Mouse (Mus musculus) spleen, embryonic (tissue): Measurements from ENCODE around the gene Slc8b1.

Source experiments
- CTCF ChIA-PET: fragments of 350-600 bp; sonication (Branson Sonifier 250); formaldehyde crosslinking; loops from one replicate; lab custom pipeline; 2022; lab: Charles Lee

Slc8b1 gene

DNA sequence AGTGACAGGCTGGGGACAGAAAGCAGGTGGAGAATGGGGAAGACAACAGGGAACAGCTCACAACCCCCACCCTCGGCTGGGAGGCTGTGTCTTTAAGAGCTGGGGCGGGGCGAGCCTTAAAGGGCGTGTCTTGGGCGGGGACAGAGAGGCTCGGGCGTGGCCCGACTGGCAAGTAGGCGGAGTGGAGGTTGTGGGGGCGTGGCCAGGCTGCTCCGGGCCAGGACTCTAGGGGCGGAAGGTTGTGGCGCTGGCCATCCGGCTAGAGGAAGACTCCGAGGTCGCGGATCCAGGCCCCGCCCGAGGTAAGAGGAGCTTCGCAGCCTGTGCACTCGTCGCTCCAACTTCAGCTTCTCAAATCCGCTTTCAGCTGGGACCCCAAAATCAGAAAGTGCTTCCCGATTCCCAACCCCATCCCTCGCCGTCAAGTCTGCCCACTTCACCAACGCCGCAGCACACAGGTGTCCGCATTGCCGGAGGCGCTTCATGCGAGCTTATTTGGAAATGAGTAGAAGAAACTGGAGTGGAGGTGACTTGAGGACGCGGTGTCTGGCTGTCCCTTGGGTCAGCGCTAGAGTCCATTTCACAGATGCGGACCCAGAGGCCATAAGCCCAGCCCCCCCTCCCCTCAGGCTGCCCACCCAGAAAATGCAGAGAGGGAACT is at the start of gene Slc8b1:
Gene Slc8b1 (plus strand): TSS at position 187 of the 661 bp plus-strand sequence.
- CTCF ChIA-PET: interaction anchor here (0.6 to 1.2 kb wide), 4 partner anchors 74 to 177 kb away, joined by 3 to 16 read pairs (median 3); partner anchors contain the start of genes Ddx54 and Rita1

DNA sequence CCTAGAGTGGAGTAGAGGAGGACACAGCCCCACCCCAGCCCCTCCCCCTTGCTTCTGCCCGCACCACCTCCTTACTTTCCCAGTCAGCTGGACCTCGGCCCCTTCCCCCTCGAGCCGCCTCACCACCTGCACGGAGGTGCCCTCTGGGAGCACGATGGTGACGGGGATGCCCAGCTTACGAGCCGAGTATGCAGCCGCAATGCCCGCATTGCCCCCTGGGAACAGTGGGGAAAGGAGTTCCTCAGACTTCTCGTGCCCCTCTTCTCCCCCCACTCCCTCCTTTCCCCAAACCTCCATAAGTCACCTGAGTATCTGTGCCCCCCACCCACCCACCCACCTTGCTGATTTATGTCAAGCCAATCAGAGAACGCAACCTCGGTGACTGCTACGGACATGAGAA is 49.1 kb upstream of the Slc8b1 start:
- CTCF ChIA-PET: no interaction called here

DNA sequence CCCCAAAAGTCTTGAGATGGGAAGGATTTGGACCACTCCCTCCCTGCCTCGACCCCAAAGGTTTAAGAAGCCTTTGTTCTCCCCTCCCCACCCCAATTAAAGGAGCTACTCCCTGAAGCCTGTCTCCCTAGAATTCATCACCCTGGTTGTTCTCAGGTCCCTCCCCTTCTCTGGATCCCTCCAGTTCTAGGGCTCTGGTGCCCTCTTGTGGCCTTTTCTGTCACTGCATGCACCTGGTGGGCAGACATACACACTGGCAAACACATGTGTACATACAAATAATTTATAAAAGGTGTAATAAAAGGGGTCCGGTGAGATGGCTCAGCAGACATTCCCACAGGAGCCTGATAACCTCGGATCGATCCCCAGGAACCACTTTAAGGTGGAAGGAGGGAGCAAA is 46.6 kb upstream of the Slc8b1 start:
- CTCF ChIA-PET: no interaction called here

DNA sequence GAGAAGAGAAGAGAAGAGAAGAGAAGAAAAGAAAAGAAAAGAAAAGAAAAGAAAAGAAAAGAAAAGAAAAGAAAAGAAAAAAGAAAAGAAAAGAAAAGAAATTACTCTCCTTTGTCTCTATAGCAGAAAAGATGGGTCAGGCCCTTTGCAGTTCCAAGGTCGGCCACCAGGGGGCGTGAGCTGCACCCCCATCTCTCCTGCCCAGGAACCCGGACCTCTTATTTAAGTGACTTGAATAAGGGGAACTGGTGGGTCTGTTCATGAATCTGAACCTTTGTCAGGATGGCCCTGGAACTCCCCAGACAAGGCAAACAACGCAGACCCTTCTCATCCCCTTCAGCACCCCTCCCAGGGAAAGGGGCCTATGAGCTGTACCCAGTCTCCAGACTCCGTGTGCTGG is 45.9 kb upstream of the Slc8b1 start:
- CTCF ChIA-PET: no interaction called here

DNA sequence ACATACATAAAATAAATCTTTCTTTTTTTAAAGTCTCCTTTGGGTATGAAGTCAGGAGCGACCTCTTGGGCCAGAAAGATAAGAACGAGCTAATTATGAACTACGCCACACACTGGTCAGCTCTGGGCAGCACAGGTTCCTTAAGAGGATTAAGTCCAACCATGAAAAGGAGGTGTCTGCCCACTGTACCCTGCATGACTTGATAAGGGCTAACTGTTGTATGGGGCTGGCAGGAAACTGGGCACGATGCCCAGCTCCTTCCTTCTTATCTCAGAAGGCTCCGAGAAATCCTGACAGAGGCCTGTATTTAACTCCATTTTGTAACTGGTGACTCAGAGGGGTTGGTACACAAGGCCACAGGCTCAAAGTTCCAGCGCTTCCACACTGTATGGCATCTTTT is 45.1 kb upstream of the Slc8b1 start:
- CTCF ChIA-PET: interaction anchor here (0.6 kb wide), 1 partner anchor 27 kb away, joined by 3 read pairs; no protein-coding TSS in a partner anchor

DNA sequence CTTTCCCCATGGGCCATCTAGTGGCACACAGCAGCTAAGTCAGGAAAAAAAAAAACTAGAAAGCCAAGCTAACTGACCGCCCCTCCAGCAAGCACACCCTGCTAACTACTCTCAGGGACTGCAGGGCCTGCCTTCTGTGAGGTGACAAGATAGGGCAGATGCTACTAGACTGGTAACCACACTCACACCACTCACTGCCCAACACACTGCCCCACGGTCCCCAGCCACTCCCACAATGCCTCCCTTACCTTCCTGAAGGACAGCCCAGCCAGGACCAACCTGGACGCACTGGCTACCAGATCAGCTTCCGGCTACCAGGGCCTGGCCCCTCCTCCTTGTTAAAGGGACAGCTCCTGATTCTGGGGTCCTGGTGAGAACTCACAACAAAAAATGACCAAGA is 43.9 kb upstream of the Slc8b1 start:
- CTCF ChIA-PET: no interaction called here

DNA sequence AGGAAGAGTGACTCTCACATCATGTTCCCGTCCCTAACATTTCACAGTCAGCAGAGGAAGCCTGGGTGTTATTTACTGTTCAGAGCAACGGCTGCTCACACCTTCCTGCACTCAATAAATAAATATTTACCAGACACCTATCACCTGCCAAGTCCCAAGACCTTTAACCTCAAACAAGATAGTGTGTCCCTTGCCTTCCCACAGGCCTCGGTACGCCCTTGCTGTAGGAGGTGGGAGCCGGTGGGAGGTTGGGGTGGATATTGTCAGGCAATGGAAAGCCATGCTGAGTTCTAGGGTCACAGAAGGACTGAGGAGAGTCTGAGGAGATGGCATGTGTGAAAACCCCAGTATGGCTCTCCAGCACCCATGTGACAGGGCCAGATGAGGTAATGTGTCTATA is 42.6 kb upstream of the Slc8b1 start:
- CTCF ChIA-PET: no interaction called here

DNA sequence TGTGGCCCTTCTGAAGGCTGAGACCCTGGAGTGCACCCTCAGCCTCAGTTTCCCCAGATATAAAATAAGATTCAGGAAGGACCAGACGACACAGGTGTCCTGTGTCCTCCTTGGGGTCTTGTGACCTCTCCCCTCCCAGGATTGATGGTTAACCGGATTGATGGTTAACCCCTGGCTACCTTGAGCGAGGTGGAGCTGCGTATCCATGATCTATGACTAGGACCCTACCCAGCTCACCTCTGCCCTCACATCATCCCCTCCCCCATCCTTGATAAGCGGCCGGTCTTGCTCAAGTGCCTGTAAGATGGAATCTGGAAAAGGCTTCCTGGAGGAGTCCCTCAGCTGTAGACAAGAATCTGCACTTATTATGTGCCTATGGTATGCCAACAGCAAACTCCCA is 42.1 kb upstream of the Slc8b1 start:
- CTCF ChIA-PET: no interaction called here

DNA sequence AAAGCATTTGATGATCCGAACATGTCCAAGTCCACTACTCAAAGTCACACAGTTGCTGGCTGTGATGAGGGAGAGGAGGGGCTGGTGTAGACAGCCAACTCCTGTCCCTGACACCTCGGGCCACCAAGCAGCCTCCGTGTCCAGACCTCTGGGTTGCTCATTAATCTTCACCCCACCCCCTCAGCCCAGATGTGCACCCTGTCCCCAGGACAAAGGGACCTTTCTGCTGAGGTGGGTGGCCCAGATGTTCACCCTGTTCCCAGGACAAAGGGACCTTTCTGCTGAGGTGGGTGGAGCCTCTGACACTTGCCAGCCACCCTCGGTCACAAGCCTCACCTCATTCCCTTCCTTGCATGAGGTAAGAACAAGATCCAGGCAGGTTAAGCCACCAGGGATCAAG is 39.4 kb upstream of the Slc8b1 start:
- CTCF ChIA-PET: no interaction called here

DNA sequence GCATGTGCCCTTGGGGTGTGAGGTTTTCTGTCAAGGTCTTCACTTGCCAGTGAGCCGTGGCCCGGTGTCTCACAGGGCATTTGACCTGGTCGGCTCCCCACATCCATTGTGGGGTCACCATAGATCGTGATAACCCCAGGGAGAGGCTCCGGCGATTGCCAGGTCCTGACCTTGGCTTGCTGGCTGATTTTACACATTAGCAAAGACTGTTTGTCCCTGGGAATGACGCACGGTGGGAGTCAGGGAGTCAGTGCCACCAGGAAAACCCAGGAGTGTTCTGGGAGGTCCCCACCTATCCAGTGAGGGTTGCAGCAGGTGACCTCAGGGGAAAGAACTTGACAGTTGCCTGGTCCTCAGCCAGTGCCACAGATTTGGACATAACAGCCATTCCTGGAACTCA is 38.2 kb upstream of the Slc8b1 start, which contains the start of gene Sdsl:
Gene Sdsl (minus strand): TSS at position 41 of the 400 bp plus-strand sequence.
- CTCF ChIA-PET: no interaction called here

DNA sequence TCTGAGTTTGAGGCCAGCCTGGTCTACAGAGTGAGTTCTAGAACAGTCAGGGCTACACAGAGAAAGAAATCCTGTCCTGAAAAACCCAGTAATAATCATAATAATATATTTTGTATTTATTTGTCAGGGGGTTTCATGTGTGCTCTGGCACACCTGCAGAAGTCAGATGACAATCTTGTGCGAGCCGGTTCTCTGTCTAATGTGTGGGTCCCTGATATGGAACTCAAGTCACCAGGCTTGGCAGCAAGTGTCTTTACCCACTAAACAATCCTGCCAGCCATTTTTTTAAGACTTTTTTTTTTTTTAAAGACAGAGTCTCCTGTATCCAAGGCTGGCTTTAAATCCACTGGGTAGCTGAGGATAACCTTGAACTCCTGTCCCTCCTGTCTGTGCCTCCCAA is 37.6 kb upstream of the Slc8b1 start:
- CTCF ChIA-PET: no interaction called here

DNA sequence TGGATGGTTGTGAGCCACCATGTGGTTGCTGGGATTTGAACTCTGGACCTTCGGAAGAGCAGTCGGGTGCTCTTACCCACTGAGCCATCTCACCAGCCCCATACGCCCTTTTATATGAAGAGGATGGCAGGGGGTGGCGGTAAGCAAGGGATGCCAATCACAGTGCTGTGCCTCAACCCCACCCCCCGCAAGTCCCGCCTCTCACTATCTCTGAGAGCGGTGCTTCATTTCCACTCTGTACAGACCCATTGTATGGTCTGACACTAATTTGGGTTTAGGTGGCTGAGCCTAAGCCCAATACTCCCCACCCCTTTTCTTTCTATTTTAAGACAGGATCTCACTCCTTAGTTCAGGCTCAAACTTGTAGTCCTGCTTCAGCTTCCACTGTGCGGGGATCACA is 35.1 kb upstream of the Slc8b1 start:
- CTCF ChIA-PET: no interaction called here

DNA sequence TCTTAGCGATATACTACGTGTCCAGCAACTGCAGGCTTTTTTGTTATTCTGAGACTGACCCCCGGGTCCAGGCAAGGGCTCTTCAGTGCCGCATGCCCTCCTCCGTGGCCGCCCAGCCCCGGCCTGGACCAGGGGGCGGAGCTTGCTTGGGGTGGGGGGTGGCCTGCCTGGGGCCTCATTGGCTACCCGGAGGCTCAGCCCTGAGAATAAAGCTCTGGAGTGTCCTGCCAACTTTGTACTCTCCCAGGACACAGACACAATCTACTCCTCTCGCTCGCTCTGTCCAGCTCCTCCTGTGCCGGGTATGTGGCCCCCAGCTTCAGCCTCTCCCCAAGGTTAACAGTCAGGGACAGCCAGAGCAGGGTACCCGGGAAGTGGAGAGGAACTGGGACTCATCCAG is 34.7 kb upstream of the Slc8b1 start, which contains the start of gene Sds:
Gene Sds (plus strand): TSS at position 231 of the 400 bp plus-strand sequence.
- CTCF ChIA-PET: no interaction called here

DNA sequence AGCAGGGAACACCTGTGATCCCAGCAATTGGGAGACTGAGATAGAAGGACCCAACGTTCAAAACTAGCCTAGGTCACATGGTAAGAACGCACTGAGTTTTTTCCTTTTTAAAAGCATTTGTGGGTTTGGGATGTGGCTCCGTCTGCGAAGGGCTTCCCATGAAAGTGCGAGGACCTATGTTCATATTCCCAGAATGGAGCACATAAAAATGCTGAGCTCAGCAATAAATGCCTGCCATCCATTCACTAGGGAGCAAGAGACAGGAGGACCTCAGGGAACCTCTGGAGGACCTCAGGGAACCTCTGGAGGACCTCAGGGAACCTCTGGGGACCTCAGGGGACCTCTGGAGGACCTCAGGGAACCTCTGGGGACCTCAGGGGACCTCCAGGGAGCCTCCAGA is 33.0 kb upstream of the Slc8b1 start:
- CTCF ChIA-PET: no interaction called here

DNA sequence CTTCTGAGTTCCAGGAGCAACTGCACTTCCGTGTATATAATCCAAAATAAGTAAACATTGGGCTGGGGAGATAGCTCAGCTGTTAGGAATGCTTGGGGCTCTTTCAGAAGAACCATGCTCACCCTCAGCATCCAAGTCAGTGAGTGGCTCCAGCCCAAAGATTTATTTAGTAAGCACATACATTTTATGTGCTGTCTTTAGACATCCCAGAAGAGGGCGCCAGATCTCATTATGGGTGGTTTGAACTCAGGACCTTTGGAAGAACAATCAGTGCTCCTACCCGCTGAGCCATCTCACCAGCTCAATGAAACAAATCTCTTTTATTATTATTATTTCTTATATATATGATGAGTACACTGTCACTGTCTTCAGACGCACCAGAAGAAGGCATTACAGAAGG is 31.4 kb upstream of the Slc8b1 start:
- CTCF ChIA-PET: no interaction called here

DNA sequence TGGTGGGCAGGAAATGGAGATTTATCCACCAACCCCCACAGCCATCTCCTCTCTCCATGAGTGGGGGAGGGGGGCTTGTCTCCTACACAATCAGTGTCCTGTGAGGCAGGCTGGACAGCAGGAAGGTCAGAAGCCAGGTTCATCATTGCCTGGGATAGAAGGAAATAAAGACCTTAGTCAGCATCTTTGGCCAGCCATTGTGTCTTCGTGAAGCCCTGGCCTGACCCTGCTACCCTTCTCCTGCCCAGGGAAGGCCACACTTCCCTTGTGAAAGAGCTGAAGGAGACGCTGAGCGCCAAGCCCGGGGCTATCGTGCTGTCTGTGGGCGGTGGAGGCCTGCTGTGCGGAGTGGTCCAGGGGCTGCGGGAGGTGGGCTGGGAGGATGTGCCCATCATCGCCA is 29.8 kb upstream of the Slc8b1 start:
- CTCF ChIA-PET: no interaction called here

DNA sequence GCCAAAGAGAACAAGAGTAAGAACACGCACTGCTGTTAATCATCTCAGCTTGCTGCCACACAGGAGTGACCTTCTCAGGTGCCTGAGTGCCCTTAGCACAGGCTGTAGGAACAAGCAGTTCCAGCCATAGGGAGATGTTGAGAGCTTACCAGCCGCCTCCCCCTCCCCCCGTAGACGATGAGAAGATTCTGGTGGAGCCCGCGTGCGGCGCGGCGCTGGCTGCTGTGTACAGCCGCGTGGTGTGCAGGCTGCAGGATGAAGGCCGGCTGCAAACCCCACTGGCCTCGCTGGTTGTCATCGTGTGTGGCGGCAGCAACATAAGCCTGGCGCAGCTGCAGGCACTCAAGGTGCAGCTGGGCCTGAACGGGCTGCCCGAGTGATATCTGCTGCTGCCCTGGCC is 27.6 kb upstream of the Slc8b1 start:
- CTCF ChIA-PET: no interaction called here

DNA sequence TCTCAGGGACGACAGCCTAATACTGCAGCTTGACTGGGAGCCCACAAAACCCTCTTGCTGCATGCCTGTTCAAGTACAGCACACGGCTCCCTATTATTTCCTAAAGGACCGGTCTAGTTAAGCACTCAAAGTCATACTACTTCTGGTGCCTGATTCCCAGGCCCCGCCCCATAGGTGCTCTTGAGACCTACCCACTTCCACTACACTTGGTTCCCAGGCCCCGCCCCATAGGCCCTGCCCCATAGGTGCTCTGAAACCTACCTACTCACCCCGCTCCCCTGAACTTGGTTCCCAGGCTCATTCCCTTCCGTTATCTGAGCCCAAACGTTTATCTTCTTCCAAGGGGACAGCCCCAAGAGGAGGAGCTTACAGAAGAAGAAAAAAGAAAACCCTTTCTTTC is 23.1 kb upstream of the Slc8b1 start:
- CTCF ChIA-PET: no interaction called here

DNA sequence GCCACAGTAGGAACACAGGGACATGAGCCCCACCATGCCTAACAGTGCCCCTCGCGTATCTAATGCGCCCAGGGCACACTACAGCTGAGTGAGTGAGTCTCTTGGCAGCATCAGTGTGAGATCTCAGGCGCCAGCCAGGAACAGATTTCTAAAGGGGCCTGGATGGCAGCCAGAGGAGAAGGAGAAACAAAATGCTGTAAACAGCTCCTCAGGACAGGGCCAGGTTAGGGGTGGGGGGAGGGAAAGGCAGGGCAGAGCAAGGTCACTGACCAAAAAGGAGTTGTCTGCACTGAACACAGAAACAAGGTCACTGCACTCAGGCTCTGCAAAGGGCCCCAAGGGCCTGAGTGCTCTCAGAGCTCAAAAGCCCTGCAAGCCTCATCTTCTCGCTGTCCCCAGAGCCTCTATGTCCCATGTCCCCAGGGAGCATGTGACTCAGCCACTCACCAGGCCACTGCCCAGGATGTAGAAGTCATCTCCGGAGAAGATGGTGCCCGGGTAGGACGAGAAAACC is 20.2 kb upstream of the Slc8b1 start:
- CTCF ChIA-PET: no interaction called here

DNA sequence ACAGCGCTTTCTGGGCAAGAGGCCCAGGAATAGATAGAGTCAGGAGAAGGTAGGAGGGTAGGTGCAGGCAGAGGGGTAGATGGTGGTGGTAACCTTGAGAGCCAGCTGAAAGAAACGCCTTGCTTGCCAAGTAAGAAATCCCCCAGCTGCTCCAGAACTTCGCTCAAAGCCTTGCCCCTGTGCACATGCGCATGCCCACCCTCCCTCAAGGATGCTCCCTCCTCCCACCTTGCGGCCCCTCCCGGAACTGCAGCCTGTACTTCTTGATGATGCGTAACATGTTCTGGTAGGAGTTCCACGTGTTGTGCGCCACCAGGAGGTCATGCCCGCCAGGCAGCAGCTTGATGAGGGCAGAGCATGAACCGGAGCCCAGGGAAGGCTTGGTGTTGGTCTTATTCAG is 18.5 kb upstream of the Slc8b1 start:
- CTCF ChIA-PET: no interaction called here

DNA sequence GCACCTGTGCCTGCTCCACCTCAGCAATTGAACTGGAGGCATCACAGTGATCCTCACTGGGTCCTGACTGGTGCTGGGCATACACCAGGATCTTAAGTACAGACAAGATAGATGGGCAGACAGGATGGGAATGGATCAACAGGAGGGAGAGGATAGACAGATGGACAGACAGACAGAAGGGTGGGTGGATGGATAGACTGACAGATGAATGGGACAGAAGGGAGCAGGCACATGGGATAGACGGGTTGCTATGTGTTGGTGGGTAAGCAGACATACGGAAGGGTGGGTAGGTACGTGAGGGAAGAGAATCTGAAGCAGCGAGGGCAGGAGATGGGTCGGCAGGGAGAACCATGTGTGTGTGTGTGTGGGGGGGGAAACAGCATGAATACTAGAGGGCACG is 17.5 kb upstream of the Slc8b1 start:
- CTCF ChIA-PET: no interaction called here

DNA sequence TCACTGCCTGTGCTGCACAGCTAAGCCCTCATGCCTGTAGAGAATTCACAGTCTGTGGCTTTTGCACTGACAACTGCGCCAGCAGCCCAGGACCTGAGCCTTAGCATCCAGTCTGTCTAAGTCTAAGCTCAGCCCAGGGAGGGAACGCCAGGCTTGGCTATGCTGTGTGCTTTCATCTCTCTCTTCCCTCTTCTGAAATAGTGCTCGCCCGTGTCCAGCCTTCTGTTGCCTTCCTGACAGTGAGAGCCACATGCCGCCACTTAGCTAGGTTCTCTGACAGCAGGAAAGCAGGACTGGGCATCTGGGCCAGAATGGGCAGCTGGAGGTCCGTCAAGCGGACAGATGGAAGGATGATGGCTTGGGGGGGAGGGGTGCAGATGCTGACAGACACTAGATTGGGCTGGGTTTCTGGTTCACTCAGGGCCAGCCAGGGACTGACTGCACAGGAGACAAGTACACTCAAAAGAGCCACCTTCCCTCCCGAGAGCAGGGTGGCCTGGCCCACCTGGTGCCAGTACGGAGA is 17.0 kb upstream of the Slc8b1 start:
- CTCF ChIA-PET: no interaction called here

DNA sequence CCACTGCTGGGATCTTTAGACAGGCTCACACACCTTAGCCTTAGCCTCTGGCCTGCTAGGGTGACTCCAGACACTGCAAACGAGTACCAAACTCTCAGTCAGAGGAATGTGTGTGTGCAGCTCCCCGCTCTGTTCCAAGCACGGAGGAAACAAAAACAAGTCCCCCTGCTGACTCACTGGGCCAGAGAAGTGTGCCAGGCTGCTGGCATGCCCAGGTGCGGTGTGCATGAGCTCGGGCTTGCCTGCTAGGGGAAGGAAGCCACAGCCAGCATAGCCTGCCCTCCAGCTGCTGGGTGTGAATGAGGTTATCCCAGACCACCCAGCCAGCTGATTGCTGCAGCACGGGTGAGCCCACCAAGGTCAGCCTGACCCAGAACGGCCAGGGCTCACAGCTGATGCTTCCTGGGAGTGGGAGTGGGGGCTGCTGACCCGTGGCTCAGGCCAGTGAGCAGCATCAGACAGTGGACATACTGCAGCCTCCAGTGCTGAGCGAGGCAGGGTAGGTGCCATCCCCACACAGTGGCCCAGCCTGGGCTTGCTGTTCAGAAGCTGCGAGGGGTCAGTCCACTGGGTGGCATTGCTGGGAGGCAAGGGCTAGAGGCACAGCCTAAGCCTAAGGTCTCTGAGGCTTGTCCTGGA is 15.8 kb upstream of the Slc8b1 start:
- CTCF ChIA-PET: no interaction called here
